Mouse (Mus musculus) urinary bladder, postnatal 36 days (tissue): ENCODE measurements around the gene Vwa5b1.

Experiments
- DNase-seq, 2 experiments: peaks; one replicate each; pipeline ENCODE4 v3.0.0; 2022; ENCODE audit warnings: low spot score in 2 of 2, mixed read lengths in 1 of 2

Gene Vwa5b1

GRCm38 (mm10) chr4:138530011-138530410 is 105.7 kb downstream of the Vwa5b1 start:
- DNase-seq, result no peak

- DNase-seq, result no peak
These were observed 110.0 kb downstream of the Vwa5b1 start for GRCm38 (mm10) chr4:138525684-138526083.

GRCm38 (mm10) chr4:138524769-138525168 is 110.9 kb downstream of the Vwa5b1 start:
- DNase-seq, result no peak

- no peak for DNase-seq
These were observed 111.9 kb downstream of the Vwa5b1 start for GRCm38 (mm10) chr4:138523775-138524174.

GRCm38 (mm10) chr4:138522296-138522695 is 113.4 kb downstream of the Vwa5b1 start:
- DNase-seq, result no peak

- DNase-seq, result no peak
These were observed 118.4 kb downstream of the Vwa5b1 start for GRCm38 (mm10) chr4:138517153-138517789.

GRCm38 (mm10) chr4:138516448-138516847 is 119.2 kb downstream of the Vwa5b1 start:
- no peak for DNase-seq
